Mouse (Mus musculus) intestine, postnatal 0 days (tissue): ENCODE results near the gene Brca1. TPM values are rescaled to one million over a fixed set of nuclear protein-coding genes. Genes with fewer than 3 reads are reported as not detected.
A peak's percentile ranks its signal among the peaks of the same experiment; 100 is the strongest.
"Not testable (repeated sequence)": the region's sequence is repeated elsewhere in the genome, so short reads cannot be mapped to it uniquely, and the experiment has no call there.

Experiments used
- ATAC-seq: fragments of 200-750 bp; cut with Nextera tagmentation; 2 replicates; pipeline ENCODE4 v1.8.0; 2017; ENCODE audit warnings: mild to moderate bottlenecking, moderate TSS enrichment, moderate library complexity
- H3K27ac ChIP-seq: fragments of 300-500 bp; sonication (generic); 2 replicates; pipeline ENCODE4 v1.5.1; 2014; ENCODE audit warnings: mild to moderate bottlenecking, low read depth, low read length, moderate library complexity
- H3K27me3 ChIP-seq: fragments of 300-500 bp; sonication (generic); replicated peaks from 2 replicates; pipeline ENCODE4 v1.6.1; 2014; ENCODE audit warnings: low read length, mixed read lengths; ENCODE audit not compliant: control insufficient read depth, insufficient read depth
- H3K36me3 ChIP-seq: fragments of 300-500 bp; sonication (generic); 2 replicates; pipeline ENCODE4 v1.6.1; 2014; ENCODE audit warnings: mild to moderate bottlenecking, moderate library complexity; ENCODE audit not compliant: control insufficient read depth, insufficient read depth
- H3K4me1 ChIP-seq: fragments of 300-500 bp; sonication (generic); replicated peaks from 2 replicates; pipeline ENCODE4 v1.6.1; 2014; ENCODE audit warnings: antibody characterized with exemption, low read length, mixed read lengths; ENCODE audit not compliant: control insufficient read depth, insufficient read depth
- H3K4me2 ChIP-seq: fragments of 300-500 bp; sonication (generic); replicated peaks from 2 replicates; pipeline ENCODE4 v1.6.1; 2014; ENCODE audit warnings: low read depth, mild to moderate bottlenecking, moderate library complexity
- H3K4me3 ChIP-seq: fragments of 300-500 bp; sonication (generic); 2 replicates; pipeline ENCODE4 v1.5.1; 2014; ENCODE audit warnings: low read depth, low read length
- H3K9ac ChIP-seq: fragments of 300-500 bp; sonication (generic); 2 replicates; pipeline ENCODE4 v1.6.1; 2014; ENCODE audit warnings: mild to moderate bottlenecking, low read depth, low read length
- H3K9me3 ChIP-seq: fragments of 300-500 bp; sonication (generic); 2 replicates; pipeline ENCODE4 v1.6.1; 2016; ENCODE audit warnings: mixed run types; ENCODE audit not compliant: control insufficient read depth
- CTCF ChIP-seq: sonication (generic); IDR thresholded peaks from 2 replicates; pipeline ENCODE4 v1.5.1; 2016; ENCODE audit warnings: low read depth, mild to moderate bottlenecking, control low read depth, antibody characterized with exemption, moderate library complexity
- WGBS: fragments of 180-500 bp; shearing (Covaris S2); extraction: QIAGEN DNeasy Blood & Tissue Kit; methylation state at CpG from one replicate; pipeline ENCODE4 v1.1.7; 2014; 5-methylcytosine and 5-hydroxymethylcytosine counted together
- polyA plus RNA-seq: library from polyadenylated mRNA; unstranded; fragments of >200 nt; fragmentation: Nextera tagmentation; extraction: Ambion mirVana; gene quantifications from 2 replicates; pipeline ENCODE4 v1.2.1, GENCODE M21; 2015

Brca1 gene
- polyA plus RNA-seq, 1 experiment from 2014 or later = 2.3 TPM

GRCm38 (mm10) chr11:101451536-101451935 lies 100.2 kb downstream of the Brca1 start:
- no peaks in the 10 kb centered on the region for H3K27me3 ChIP-seq
- no peaks in the 10 kb centered on the region for H3K9me3 ChIP-seq
- no peak overlapping the region for H3K4me3 ChIP-seq
- 0 out of 2 replicates have a peak, but pooled peaks cover 5% of the 10 kb centered on the region for H3K4me1 ChIP-seq
- H3K27ac ChIP-seq = peak overlapping the region; percentile 51; the same call in 1 of the 2 replicates
- no peak for ATAC-seq
- H3K4me2 ChIP-seq = peak overlapping the region; percentile 51
- no peak overlapping the region for H3K9ac ChIP-seq
- 74% methylated on average over 10 of the region's 10 CpGs for WGBS
- no peak for TF ChIP-seq CTCF
- H3K36me3 ChIP-seq = peaks cover 14% of the 10 kb centered on the region; the same call in 1 of the 2 replicates

- 0 out of 2 replicates have a peak, but pooled peaks cover 5% of the 10 kb centered on the region for H3K4me1 ChIP-seq
- H3K27ac ChIP-seq = no peak overlapping the region
- no peaks in the 10 kb centered on the region for H3K9me3 ChIP-seq
- no peak overlapping the region for H3K9ac ChIP-seq
- no peaks in the 10 kb centered on the region for H3K27me3 ChIP-seq
- WGBS = 88% methylated on average over 3 of the region's 3 CpGs
- ATAC-seq = no peak
- no peak overlapping the region for H3K4me3 ChIP-seq
- no peak overlapping the region for H3K4me2 ChIP-seq
- TF ChIP-seq CTCF = peak; percentile 56
- peaks cover 12% of the 10 kb centered on the region; the same call in 1 of the 2 replicates for H3K36me3 ChIP-seq
Observed at GRCm38 (mm10) chr11:101450394-101450793, 101.4 kb downstream of the Brca1 start.

- H3K4me2 ChIP-seq = peak overlapping the region; percentile 66
- H3K4me1 ChIP-seq, H3K9me3 ChIP-seq, ATAC-seq, H3K27me3 ChIP-seq, H3K27ac ChIP-seq: not testable (repeated sequence)
- 76% methylated on average over 4 of the region's 4 CpGs for WGBS
- H3K4me3 ChIP-seq = 0 out of 2 replicates have a peak overlapping the region, but pooled peaks have one; percentile 58
- peaks cover 18% of the 10 kb centered on the region for H3K36me3 ChIP-seq
- peak overlapping the region; percentile 45; the same call in 1 of the 2 replicates for H3K9ac ChIP-seq
Observed at GRCm38 (mm10) chr11:101449596-101449995, 102.2 kb downstream of the Brca1 start.

DNA sequence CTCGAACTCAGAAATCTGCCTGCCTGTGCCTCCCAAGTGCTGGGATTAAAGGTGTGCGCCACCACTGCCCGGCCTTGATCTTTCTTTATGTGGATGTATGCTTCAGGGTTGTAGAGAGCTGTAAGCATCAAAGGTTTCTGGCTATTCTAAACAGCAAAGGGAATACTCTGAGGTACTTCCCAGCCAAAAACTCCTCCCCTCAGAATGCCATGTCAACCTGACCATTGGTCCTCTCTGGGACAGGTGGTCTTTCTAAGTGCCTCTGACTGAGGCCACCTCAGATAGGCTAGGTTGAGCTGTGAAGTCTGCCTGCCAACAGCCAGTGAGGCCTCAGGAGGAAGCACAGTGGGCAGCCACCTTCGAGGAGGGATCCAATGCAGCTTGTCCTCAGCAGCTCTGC lies 102.9 kb downstream of the Brca1 start:
- Histone ChIP-seq H3K9ac (peak overlapping the region; percentile 69), H3K4me3 (peak overlapping the region; percentile 58), H3K4me2 (peak overlapping the region; percentile 66), H3K27me3 (no peaks in the 10 kb centered on the region), H3K4me1 (0 out of 2 replicates have a peak, but pooled peaks cover 5% of the 10 kb centered on the region), H3K9me3 (no peaks in the 10 kb centered on the region), H3K36me3 (peaks cover 24% of the 10 kb centered on the region), H3K27ac (peak overlapping the region; percentile 92)
- 61% methylated on average over 4 of the region's 4 CpGs for WGBS
- TF ChIP-seq CTCF = no peak
- peak; percentile 9; the same call in 1 of the 2 replicates for ATAC-seq

DNA sequence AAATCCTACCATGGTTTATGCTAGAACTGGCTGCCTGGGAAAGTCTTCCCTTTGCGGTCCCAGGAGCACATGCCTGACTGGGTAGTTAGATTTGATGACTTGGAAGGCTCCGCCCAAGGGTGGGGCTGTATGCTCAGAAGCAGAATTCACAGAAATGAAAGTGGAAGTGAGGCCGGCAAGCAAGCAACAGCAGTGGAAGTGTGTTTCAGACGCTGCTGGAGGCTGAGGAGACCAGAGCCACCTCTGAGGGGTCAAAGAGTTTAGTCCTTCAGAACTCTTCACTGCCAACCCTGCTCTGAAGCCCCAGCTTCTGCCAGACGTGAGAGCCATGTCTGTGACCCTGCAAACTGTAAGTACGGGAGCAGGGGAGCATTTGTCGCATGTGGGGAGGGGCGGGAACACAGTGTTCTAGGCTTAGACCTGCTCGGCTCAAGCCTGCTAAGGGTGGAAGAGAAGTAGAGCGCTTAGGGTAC lies 103.4 kb downstream of the Brca1 start, which contains the start of gene Ifi35:
Gene Ifi35, plus strand, starts transcription at position 134 of the 473 bp plus-strand sequence.
- peak within 1 kb of the TSS; percentile 58 for H3K4me3 ChIP-seq
- H3K4me1 ChIP-seq = peaks cover 8% of the 10 kb centered on the region; the same call in 1 of the 2 replicates
- H3K9ac ChIP-seq = peak within 1 kb of the TSS; percentile 69
- WGBS = 10% methylated on average over 10 of the region's 10 CpGs
- ATAC-seq = peak; percentile 71
- H3K27ac ChIP-seq = peak within 1 kb of the TSS; percentile 92
- 0 out of 2 replicates have a peak, but pooled peaks have one; percentile 10 for TF ChIP-seq CTCF
- peak within 1 kb of the TSS; percentile 66 for H3K4me2 ChIP-seq
- H3K9me3 ChIP-seq = no peaks in the 10 kb centered on the region
- peaks cover 25% of the 10 kb centered on the region for H3K36me3 ChIP-seq
- no peaks in the 10 kb centered on the region for H3K27me3 ChIP-seq

GRCm38 (mm10) chr11:101447786-101448185 lies 104.0 kb downstream of the Brca1 start:
- no peak for ATAC-seq
- H3K4me1 ChIP-seq = peaks cover 11% of the 10 kb centered on the region; the same call in 1 of the 2 replicates
- peak overlapping the region; percentile 92; the same call in 1 of the 2 replicates for H3K27ac ChIP-seq
- no peak overlapping the region for H3K9ac ChIP-seq
- no peaks in the 10 kb centered on the region for H3K9me3 ChIP-seq
- H3K36me3 ChIP-seq = peaks cover 25% of the 10 kb centered on the region
- TF ChIP-seq CTCF = no peak
- no peak overlapping the region for H3K4me2 ChIP-seq
- peak overlapping the region; percentile 58; the same call in 1 of the 2 replicates for H3K4me3 ChIP-seq
- no peaks in the 10 kb centered on the region for H3K27me3 ChIP-seq
- WGBS = 83% methylated on average over 5 of the region's 5 CpGs

DNA sequence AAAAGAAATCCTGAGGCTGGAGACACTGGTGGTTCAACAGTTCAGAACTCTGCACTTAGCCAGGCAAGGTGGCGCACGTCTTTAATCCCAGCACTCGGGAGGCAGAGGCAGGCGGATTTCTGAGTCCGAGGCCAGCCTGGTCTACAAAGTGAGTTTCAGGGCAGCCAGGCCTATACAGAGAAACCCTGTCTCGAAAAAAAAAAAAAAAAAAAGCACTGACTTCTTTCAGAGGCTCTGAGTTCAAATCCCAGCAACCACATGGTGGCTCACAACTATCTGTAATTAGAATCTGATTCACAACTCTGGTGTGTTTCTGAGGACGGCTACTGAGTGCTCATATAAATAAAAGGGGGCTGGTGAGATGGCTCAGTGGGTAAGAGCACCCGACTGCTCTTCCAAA lies 104.9 kb downstream of the Brca1 start:
- H3K27ac ChIP-seq, H3K9ac ChIP-seq, H3K9me3 ChIP-seq, ATAC-seq, H3K4me3 ChIP-seq, H3K4me2 ChIP-seq, H3K27me3 ChIP-seq: not testable (repeated sequence)
- 86% methylated on average over 8 of the region's 8 CpGs for WGBS
- peaks cover 11% of the 10 kb centered on the region; the same call in 1 of the 2 replicates for H3K4me1 ChIP-seq
- H3K36me3 ChIP-seq = peaks cover 25% of the 10 kb centered on the region
